Mouse (Mus musculus) hindbrain, embryonic 16.5 days (tissue): ENCODE measurements around the gene Ephx4. TPM values are rescaled to one million over a fixed set of nuclear protein-coding genes. Genes with fewer than 3 reads are reported as not detected.

ENCODE experiments used
- ATAC-seq: fragments of 200-750 bp; cut with Nextera tagmentation; 2 replicates; pipeline ENCODE4 v1.8.0; 2017; ENCODE audit warnings: moderate TSS enrichment, moderate library complexity
- H3K27ac ChIP-seq: fragments of 300-500 bp; sonication (generic); 2 replicates; pipeline ENCODE4 v1.5.1; 2014; ENCODE audit warnings: low read depth, mild to moderate bottlenecking, control low read depth, low read length, moderate library complexity
- H3K27me3 ChIP-seq: fragments of 300-500 bp; sonication (generic); replicated peaks from 2 replicates; pipeline ENCODE4 v1.6.1; 2014; ENCODE audit warnings: low read length; ENCODE audit not compliant: control insufficient read depth, insufficient read depth
- H3K36me3 ChIP-seq: fragments of 300-500 bp; sonication (generic); 2 replicates; pipeline ENCODE4 v1.6.1; 2014; ENCODE audit warnings: mild to moderate bottlenecking, low read length, moderate library complexity, mixed read lengths; ENCODE audit not compliant: control insufficient read depth, insufficient read depth
- H3K4me1 ChIP-seq: fragments of 300-500 bp; sonication (generic); 2 replicates; pipeline ENCODE4 v1.6.1; 2014; ENCODE audit warnings: low read depth, low read length; ENCODE audit not compliant: control insufficient read depth, insufficient read depth
- H3K4me2 ChIP-seq: fragments of 300-500 bp; sonication (generic); 2 replicates; pipeline ENCODE4 v1.6.1; 2014; ENCODE audit warnings: mild to moderate bottlenecking, low read length, control low read depth, moderate library complexity
- H3K4me3 ChIP-seq: fragments of 300-500 bp; sonication (generic); 2 replicates; pipeline ENCODE4 v1.5.1; 2014; ENCODE audit warnings: mild to moderate bottlenecking, low read length, control low read depth, moderate library complexity
- H3K9ac ChIP-seq: fragments of 300-500 bp; sonication (generic); 2 replicates; pipeline ENCODE4 v1.6.1; 2014; ENCODE audit warnings: low read depth, mild to moderate bottlenecking, control low read depth, low read length, moderate library complexity
- H3K9me3 ChIP-seq: fragments of 300-500 bp; sonication (generic); 2 replicates; pipeline ENCODE4 v1.6.1; 2014; ENCODE audit warnings: mild to moderate bottlenecking, low read length, moderate library complexity; ENCODE audit not compliant: control insufficient read depth
- WGBS: fragments of 180-500 bp; shearing (Covaris S2); extraction: QIAGEN DNeasy Blood & Tissue Kit; methylation state at CpG from one replicate; pipeline ENCODE4 v1.1.7; 2014; 5-methylcytosine and 5-hydroxymethylcytosine counted together
- polyA plus RNA-seq: library from polyadenylated mRNA; unstranded; fragments of >200 nt; fragmentation: Nextera tagmentation; extraction: Ambion mirVana; gene quantifications from 2 replicates; pipeline ENCODE4 v1.2.1, GENCODE M21; 2015

Ephx4 gene
- polyA plus RNA-seq, 1 experiment from 2014 or later, result 3.1 TPM

GRCm38 (mm10) chr5:107412285-107412684 is 9.7 kb downstream of the Ephx4 start:
- ATAC-seq, result no peak
- H3K27ac ChIP-seq, result no peak overlapping the region
- 78% methylated on average over 2 of the region's 2 CpGs for WGBS

GRCm38 (mm10) chr5:107415098-107415497 is 12.6 kb downstream of the Ephx4 start:
- Histone ChIP-seq H3K4me2 (no peak overlapping the region), H3K9ac (no peak overlapping the region), H3K4me3 (no peak overlapping the region), H3K27me3 (no peaks in the 10 kb centered on the region), H3K36me3 (no peaks in the 10 kb centered on the region), H3K9me3 (no peaks in the 10 kb centered on the region), H3K27ac (no peak overlapping the region), H3K4me1 (no peaks in the 10 kb centered on the region)
- 90% methylated on average over 2 of the region's 2 CpGs for WGBS
- no peak for ATAC-seq

More at GRCm38 (mm10) chr5:107412285-107412684, 9.7 kb downstream of the Ephx4 start:
- Histone ChIP-seq H3K9me3 (no peaks in the 10 kb centered on the region), H3K27me3 (no peaks in the 10 kb centered on the region), H3K36me3 (no peaks in the 10 kb centered on the region), H3K4me2 (no peak overlapping the region), H3K4me3 (no peak overlapping the region), H3K9ac (no peak overlapping the region), H3K4me1 (no peaks in the 10 kb centered on the region)

GRCm38 (mm10) chr5:107421676-107422075 is 19.1 kb downstream of the Ephx4 start:
- Histone ChIP-seq H3K27me3 (no peaks in the 10 kb centered on the region), H3K27ac (no peak overlapping the region), H3K4me2 (no peak overlapping the region), H3K4me1 (no peaks in the 10 kb centered on the region), H3K9me3 (no peaks in the 10 kb centered on the region), H3K36me3 (no peaks in the 10 kb centered on the region), H3K4me3 (no peak overlapping the region), H3K9ac (no peak overlapping the region)
- ATAC-seq, result no peak
- WGBS, result 58% methylated on average over 1 of the region's 1 CpGs

GRCm38 (mm10) chr5:107431249-107431648 is 28.7 kb downstream of the Ephx4 start, which contains the start of gene Lpcat2b:
Gene Lpcat2b, plus strand, starts transcription at chr5:107431549.
- no peak within 1 kb of the TSS for H3K4me3 ChIP-seq
- H3K4me1 ChIP-seq, result no peaks in the 10 kb centered on the region
- no peaks in the 10 kb centered on the region for H3K27me3 ChIP-seq
- no peak within 1 kb of the TSS for H3K4me2 ChIP-seq
- no peak for ATAC-seq
- no peak within 1 kb of the TSS for H3K27ac ChIP-seq
- no peak within 1 kb of the TSS for H3K9ac ChIP-seq
- no peaks in the 10 kb centered on the region for H3K9me3 ChIP-seq
- no peaks in the 10 kb centered on the region for H3K36me3 ChIP-seq
- 74% methylated on average over 3 of the region's 3 CpGs for WGBS

- H3K9ac ChIP-seq, result no peak overlapping the region
- ATAC-seq, result no peak
Measured at GRCm38 (mm10) chr5:107434001-107434400, 31.5 kb downstream of the Ephx4 start.

GRCm38 (mm10) chr5:107436185-107436584 is 33.6 kb downstream of the Ephx4 start:
- no peak overlapping the region for H3K4me2 ChIP-seq
- H3K9me3 ChIP-seq, result no peaks in the 10 kb centered on the region
- no peak overlapping the region for H3K4me3 ChIP-seq
- H3K27ac ChIP-seq, result no peak overlapping the region
- H3K27me3 ChIP-seq, result no peaks in the 10 kb centered on the region
- H3K36me3 ChIP-seq, result no peaks in the 10 kb centered on the region
- no peak for ATAC-seq
- 95% methylated on average over 6 of the region's 6 CpGs for WGBS
- peaks cover 5% of the 10 kb centered on the region for H3K4me1 ChIP-seq
- H3K9ac ChIP-seq, result no peak overlapping the region

More at GRCm38 (mm10) chr5:107434001-107434400, 31.5 kb downstream of the Ephx4 start:
- H3K4me2 ChIP-seq, result no peak overlapping the region
- no peak overlapping the region for H3K4me3 ChIP-seq
- no peak overlapping the region for H3K27ac ChIP-seq
- no peaks in the 10 kb centered on the region for H3K36me3 ChIP-seq
- H3K27me3 ChIP-seq, result no peaks in the 10 kb centered on the region
- H3K9me3 ChIP-seq, result no peaks in the 10 kb centered on the region
- WGBS, result 81% methylated on average over 5 of the region's 5 CpGs
- peaks cover 5% of the 10 kb centered on the region for H3K4me1 ChIP-seq

GRCm38 (mm10) chr5:107436587-107437209 is 34.2 kb downstream of the Ephx4 start:
- Histone ChIP-seq H3K36me3 (no peaks in the 10 kb centered on the region), H3K4me2 (no peak overlapping the region; the same call in 1 of the 2 replicates), H3K4me3 (no peak overlapping the region), H3K27me3 (no peaks in the 10 kb centered on the region), H3K27ac (no peak overlapping the region), H3K9ac (no peak overlapping the region), H3K9me3 (no peaks in the 10 kb centered on the region), H3K4me1 (peaks cover 5% of the 10 kb centered on the region)
- WGBS, result 90% methylated on average over 6 of the region's 6 CpGs
- ATAC-seq, result no peak

GRCm38 (mm10) chr5:107437464-107438281 is 35.1 kb downstream of the Ephx4 start, which contains the start of gene Btbd8:
Gene Btbd8, plus strand, starts transcription at chr5:107437997.
- WGBS, result under 1% methylated on average over 51 of the region's 51 CpGs

GRCm38 (mm10) chr5:107438353-107438752 is 35.8 kb downstream of the Ephx4 start:
- peak; percentile 16; the same call in 1 of the 2 replicates for ATAC-seq
- Histone ChIP-seq H3K4me1 (peaks cover 5% of the 10 kb centered on the region), H3K27me3 (no peaks in the 10 kb centered on the region), H3K4me2 (peak overlapping the region; percentile 66), H3K9me3 (no peaks in the 10 kb centered on the region), H3K4me3 (peak overlapping the region; percentile 94), H3K9ac (peak overlapping the region; percentile 100), H3K27ac (peak overlapping the region; percentile 93), H3K36me3 (no peaks in the 10 kb centered on the region)
- 23% methylated on average over 7 of the region's 7 CpGs for WGBS

More at GRCm38 (mm10) chr5:107437464-107438281, 35.1 kb downstream of the Ephx4 start, which contains the start of gene Btbd8:
- H3K27ac ChIP-seq, result peak within 1 kb of the TSS; percentile 93
- H3K27me3 ChIP-seq, result no peaks in the 10 kb centered on the region
- peak; percentile 97 for ATAC-seq
- H3K9ac ChIP-seq, result peak within 1 kb of the TSS; percentile 100
- H3K9me3 ChIP-seq, result no peaks in the 10 kb centered on the region
- H3K4me2 ChIP-seq, result peak within 1 kb of the TSS; percentile 66
- H3K4me3 ChIP-seq, result peak within 1 kb of the TSS; percentile 94
- no peaks in the 10 kb centered on the region for H3K36me3 ChIP-seq
- H3K4me1 ChIP-seq, result peaks cover 5% of the 10 kb centered on the region
